Mouse (Mus musculus) frontal cortex, postnatal 36 days (tissue): Measurements from ENCODE around the gene Trmt10c.
"Not testable (repeated sequence)": the region's sequence is repeated elsewhere in the genome, so short reads cannot be mapped to it uniquely, and the experiment has no call there.

Experiments
- DNase-seq, 2 experiments: peaks; one replicate each; pipeline ENCODE4 v3.0.0; 2022; ENCODE audit warnings: low spot score in 2 of 2

Trmt10c gene

DNA sequence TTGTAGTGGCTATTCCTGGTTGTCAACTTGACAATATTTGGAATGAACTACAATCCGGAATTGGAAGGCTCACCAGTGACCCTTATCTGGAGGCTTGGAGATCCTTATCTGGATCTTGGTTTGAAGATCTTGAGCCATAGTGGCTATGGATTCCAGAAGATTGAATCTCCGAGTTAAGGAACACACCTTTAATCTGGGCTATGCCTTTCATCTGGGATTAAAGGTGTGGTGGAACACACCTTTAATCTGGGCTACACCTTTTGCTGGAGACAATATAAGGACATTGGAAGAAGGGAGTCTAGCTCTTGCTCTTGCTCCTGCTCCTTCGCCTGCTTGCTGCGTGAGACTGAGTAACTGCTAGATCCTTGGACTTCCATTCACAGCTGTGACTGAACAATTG is 10.4 kb upstream of the Trmt10c start, which contains the start of gene Senp7:
TSS of gene Senp7 (plus strand) at position 301 of the 400 bp plus-strand sequence.
- DNase-seq: not testable (repeated sequence)

DNA sequence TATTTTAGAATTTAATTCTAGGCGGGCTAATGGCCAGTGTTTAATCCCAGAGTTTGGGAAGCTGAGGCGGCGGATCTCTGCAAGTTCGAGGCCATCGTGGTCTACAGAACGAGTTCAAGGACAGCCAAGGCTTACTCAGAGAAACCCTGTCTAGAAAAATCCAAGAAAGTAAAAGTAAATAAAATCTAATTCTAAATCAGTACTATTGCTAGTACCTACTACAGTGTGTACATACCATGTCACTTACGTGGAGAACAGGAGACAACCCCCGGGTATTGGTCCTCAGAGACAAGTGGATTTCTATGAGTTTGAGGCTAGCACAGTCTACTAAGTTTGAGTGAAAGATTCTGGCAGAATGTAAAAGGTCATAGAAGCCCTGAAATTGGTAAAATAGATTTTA is 471 bp upstream of the Trmt10c start:
- DNase-seq: no peak

GRCm38 (mm10) chr16:56036501-56036900 is 1.1 kb downstream of the Trmt10c start:
- DNase-seq: no peak

DNA sequence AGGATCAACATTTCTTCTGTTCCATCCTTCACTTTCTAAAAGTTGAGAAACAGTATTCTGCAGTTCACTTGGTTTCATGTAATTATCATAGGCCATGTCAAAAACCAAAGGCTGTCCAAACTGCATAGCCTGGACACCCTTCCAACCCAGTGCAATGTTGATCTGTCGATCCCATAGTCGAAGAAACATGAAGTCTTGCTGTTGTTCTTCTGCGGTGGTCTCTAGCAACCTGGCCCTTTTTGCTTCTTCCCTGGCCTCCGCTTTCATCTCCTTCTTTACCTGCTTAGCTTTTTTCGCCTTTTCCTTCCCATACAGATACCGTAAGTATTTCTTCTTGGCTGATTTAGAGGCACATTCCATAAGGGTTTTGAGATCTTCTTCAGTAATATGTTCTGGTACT is 3.1 kb downstream of the Trmt10c start:
- DNase-seq: no peak

DNA sequence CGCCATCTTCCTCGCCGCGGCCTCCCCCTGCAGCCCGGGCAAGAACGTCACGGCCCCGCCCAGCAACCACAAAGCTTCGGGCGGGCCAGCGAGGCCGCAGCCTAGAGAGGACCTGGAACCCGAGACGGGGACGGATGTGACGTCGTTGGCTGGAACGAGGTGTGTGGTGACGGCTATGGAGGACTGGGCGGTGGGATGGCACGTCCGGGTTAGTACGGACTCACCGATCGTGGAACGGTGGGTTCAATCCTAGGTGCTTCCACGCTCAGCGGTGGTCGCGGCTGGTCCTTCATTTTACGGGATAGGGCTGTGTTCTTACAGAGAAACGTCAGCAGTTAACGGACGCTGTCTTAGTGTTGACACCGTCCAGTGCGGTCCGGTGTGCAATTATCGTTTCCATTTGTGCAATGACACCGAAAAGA is 7.9 kb downstream of the Trmt10c start, which contains the start of gene Pcnp:
TSS of gene Pcnp (minus strand) at position 79 of the 422 bp plus-strand sequence.
- peak; percentile 98 for DNase-seq

DNA sequence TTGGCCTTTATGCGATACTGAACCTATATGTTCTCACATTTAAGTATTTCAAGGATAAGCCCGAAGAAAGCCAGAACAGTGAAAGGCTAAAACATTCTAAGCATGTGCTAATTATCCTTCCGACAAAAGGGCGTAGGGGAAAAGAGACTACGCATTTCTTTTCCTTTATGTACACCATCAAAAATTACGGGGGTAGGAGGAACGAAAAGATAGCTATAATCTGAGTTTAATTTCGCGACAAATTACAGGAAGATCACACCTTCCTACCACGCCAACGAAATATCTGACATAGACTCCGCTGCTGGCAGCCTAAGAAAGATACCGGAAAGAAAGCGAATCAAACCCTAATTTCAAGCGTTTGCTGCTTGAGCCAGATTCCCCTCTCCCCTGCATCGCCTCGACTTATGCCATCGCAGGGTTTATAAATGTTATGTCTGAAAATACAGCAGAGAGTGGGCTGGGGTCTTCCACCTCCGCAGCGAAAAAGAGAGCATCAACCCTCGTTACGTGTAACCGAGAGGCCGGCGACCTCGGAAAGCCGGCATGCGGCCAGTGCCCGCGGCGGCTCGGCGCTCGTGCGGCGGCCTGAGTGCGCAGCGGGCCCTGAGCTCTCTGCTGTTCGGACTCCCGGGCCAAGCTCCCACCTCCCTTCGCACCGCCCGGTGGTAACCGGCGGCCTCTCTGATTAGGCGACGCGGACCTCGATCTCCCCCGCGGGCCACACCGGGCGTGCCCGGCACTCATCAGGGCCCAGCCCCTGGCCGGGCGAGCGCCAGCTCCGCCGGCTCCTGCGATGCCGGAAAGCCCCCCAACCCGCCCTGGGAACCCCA is 8.7 kb downstream of the Trmt10c start:
- DNase-seq: no peak

DNA sequence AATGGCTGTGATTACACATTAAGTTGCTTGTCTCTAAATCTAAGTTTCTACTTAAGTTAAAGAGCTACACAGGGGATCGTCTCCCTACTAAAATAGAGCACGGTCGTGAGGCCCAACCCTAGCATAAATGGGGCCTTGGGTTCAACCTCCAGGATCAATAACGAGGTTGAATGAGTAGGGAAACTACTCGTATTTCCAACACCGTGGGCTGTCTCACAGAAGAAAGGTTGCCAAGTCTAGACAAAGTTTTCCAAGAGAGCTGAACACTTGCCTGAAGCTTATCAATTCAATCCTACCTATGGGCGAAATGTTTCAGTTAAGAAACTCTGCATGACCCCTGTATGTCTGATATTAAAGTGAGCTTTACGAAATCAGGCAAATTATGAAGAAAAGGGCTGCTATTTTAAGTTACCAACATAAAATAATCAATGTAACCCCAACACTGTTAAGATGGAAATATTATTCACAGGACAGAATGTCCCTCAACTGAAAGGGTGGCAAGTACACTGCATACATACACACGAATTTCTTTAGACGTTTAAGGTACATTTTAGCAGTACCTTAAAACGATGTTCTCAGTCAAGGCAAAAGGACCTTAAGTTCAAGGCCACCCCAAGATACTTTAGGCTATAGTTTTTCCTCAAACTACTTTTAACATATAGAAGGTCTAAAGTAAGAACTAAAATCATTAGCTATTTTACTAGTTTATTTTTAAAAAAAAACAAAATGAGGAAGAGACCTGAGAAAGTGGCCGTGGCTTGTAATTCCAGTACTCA is 9.6 kb downstream of the Trmt10c start:
- no peak for DNase-seq

- no peak for DNase-seq
Measured at GRCm38 (mm10) chr16:56019660-56020059, 18.0 kb downstream of the Trmt10c start.

DNA sequence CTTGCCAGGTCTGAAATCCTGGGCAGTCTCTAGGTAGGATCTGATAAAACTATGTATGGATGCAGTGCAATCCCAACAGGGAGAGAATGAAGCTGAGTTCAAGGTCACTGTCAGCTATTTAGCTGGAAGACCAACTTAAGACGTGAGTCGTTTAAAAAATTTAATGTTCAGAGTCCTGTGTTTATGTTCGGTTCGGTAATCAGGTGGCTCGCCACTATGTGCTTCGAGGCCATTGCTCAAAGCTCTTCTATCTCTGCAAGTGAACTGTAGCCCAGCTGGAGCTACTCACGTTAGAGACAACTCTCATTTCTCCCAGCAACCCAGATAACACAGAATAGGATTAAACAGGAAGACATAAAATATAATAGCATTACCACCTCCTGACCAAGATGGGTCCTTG is 23.5 kb downstream of the Trmt10c start:
- no peak for DNase-seq

- DNase-seq: no peak
Measured at GRCm38 (mm10) chr16:56012789-56013743, 24.6 kb downstream of the Trmt10c start.

DNA sequence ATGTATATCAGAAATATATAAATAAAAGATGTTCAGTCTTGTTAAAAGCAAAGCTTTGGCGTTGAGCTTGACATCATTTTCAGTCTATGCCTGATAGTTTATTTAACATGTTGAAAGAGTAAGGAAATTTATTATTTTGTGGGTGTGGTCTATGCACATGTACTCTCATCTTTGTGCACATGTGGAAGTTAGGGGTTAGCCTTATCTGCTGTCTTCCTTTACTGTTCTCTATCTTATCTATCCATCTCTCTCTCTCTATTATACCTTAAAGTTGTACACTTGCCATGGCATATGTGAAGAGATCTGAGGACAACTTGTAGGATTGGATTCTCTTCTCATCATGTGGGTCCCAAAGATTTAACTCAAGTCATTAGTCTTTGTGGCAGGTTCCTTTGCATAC is 28.8 kb downstream of the Trmt10c start:
- no peak for DNase-seq

DNA sequence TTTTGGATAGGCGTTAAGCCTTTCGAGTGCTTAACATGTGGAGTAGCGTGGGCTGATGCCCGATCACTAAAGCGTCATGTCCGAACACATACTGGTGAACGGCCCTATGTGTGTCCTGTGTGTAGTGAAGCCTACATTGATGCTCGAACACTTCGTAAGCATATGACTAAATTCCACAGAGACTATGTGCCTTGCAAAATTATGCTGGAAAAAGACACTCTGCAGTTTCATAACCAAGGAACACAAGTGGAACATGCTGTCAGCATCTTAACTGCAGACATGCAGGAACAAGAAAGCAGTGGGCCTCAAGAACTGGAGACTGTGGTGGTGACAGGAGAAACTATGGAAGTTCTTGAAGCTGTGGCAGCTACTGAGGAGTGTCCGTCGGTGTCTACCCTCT is 30.8 kb downstream of the Trmt10c start:
- DNase-seq: peak; percentile 17 to 31

- no peak for DNase-seq
Measured at GRCm38 (mm10) chr16:55994235-55994634, 43.4 kb downstream of the Trmt10c start.

GRCm38 (mm10) chr16:55990311-55990710 is 47.3 kb downstream of the Trmt10c start:
- no peak for DNase-seq

DNA sequence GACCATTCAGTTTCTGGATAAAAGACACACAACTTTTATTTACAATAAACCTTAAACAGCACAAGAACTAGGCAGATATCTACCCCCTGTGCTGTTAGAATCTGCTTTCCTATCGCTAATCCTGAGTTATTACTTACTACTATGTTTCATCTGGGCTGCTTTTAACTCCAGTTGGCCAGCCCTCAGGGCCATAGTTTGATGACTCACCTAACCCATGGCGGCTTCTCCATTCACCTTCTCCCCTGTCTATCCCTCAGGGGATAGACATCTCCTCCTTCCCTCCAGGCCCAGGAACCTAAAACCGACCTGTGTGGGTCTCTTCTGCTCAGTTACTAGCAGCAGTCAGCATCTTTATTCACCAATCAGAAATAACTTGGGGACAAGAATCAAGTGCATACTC is 51.6 kb downstream of the Trmt10c start:
- DNase-seq: no peak
